Mouse (Mus musculus) bone marrow, adult 2 months (tissue): ENCODE measurements at regions not wholly inside any gene's neighbourhood (a gene's known extent, or its start where the extent isn't known, plus 50 kb on each side); places are given as distances from the start of the nearest gene placed in this dataset.

Experiments
- H3K27ac ChIP-seq: fragments of 200-500 bp; 2 replicates; pipeline ENCODE4 v1.5.1; 2012; ENCODE audit warnings: low read depth, mild to moderate bottlenecking, control low read depth, inconsistent platforms, low read length; ENCODE audit not compliant: control insufficient read depth, poor library complexity, insufficient read depth
- H3K4me1 ChIP-seq: fragments of 200-500 bp; 2 replicates; pipeline ENCODE4 v1.6.1; 2011; ENCODE audit warnings: low read length; ENCODE audit not compliant: control insufficient read depth, insufficient read depth
- H3K4me3 ChIP-seq: fragments of 200-500 bp; replicated peaks from 2 replicates; pipeline ENCODE3; 2011; ENCODE audit warnings: mild to moderate bottlenecking, low read depth, low read length, control low read depth; ENCODE audit not compliant: control insufficient read depth
- CTCF ChIP-seq: fragments of 200-500 bp; IDR thresholded peaks from 2 replicates; pipeline ENCODE4 v1.5.1; 2011; ENCODE audit warnings: low read length, control low read depth; ENCODE audit not compliant: control insufficient read depth, insufficient read depth
- POLR2A ChIP-seq: fragments of 200-500 bp; IDR thresholded peaks from 2 replicates; pipeline ENCODE4 v1.6.1; 2011; ENCODE audit warnings: low read depth, mild to moderate bottlenecking, control low read depth, low read length, borderline replicate concordance; ENCODE audit not compliant: control insufficient read depth
- WGBS: fragments of 180-500 bp; shearing (Covaris S2); methylation state at CpG from one replicate; pipeline ENCODE4 v1.1.7; 2018; 5-methylcytosine and 5-hydroxymethylcytosine counted together

DNA sequence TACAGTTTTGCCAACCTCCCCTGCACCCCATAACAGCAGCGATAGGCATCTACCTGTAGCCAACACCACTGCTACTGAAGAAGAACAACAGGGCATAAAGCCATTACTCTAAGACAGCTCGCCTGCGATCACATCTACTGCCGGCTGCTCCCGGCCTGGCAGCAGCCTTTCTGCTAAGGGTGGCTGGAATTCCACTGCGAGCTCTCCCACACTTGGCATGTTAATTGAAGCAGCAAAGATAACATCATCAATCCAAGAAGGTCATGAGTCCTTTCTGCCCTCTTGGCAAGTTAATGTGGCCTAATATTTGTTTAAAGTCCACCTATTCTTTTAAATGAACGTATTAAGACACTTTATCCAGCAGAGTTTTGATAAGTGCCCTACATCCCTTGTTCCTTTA, 196.1 kb downstream of the Ttc8 start:
- 90% methylated on average over 7 of the region's 7 CpGs for WGBS
- Histone ChIP-seq H3K4me3 (no peak overlapping the region), H3K27ac (no peak overlapping the region), H3K4me1 (no peaks in the 10 kb centered on the region)
- TF ChIP-seq POLR2A (no peak), CTCF (no peak)

GRCm38 (mm10) chr12:99118381-99119115, 198.2 kb downstream of the Ttc8 start:
- WGBS: 77% methylated on average over 12 of the region's 12 CpGs
- Histone ChIP-seq H3K27ac (no peak overlapping the region), H3K4me1 (no peaks in the 10 kb centered on the region), H3K4me3 (no peak overlapping the region)
- no peak for TF ChIP-seq POLR2A
- TF ChIP-seq CTCF: no peak

DNA sequence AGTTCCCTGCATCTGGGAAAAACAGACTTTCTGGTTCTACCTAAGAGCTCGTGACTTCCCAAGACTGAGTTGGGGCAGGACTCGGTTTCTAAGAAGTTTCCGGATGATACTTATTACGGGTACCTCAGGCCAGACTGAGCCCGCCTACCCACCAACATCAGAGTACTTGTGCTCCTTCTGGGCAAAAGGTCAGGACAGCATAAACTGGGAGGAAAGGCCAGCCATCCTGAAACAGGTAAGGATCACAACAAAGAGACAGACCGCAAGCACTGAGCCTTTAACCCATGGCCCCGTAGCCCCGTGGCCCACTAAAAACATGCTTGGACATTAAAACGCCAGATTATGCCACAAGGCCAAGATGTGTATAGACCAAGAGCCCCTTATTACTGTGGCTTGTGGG, 199.6 kb downstream of the Ttc8 start:
- no peak overlapping the region for H3K27ac ChIP-seq
- TF ChIP-seq CTCF (no peak), POLR2A (no peak)
- no peaks in the 10 kb centered on the region; the same call in 1 of the 2 replicates for H3K4me1 ChIP-seq
- 84% methylated on average over 9 of the region's 9 CpGs for WGBS
- H3K4me3 ChIP-seq: no peak overlapping the region

DNA sequence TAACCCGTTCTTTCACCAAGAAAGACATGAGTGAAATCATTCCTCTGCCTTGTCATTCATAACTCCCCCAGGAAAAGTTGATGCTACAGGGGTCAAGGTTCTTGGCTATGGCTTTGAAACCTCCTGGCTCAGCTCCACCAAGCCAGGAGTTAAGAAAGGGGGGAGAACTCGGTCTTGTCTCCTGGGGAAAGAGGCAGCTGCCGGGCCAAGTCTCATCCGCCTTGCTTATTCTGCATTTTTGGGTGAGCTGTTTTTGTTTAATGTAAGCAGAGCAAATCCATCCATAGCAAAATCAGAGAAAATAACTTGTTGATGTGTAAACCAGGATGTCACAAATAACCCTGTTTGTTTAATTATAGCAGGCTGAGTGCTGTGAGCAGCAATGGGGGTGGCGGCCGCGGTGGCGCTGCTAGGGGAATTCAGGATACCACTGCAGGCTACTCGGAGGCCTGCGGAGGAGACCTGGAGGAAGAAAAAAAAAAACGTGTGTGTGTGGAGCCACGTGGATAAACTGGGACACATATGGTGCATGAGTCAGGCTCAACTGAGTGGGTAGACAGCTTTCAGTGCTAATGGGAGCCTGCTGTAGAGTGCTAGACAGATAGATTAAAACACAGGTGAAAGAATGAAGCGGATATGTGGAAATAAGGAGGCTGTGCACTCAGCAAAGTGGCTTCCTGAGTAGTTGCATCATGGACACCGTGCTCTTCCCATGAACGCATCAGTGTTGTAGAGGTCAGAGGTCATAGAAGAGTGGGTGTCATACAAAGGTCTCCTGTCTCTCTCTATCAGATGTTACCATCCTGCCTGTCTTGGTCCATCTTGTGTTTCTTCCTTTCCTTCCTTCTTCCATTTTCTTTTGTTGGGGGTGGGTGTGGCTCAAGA, 203.5 kb downstream of the Ttc8 start:
- Histone ChIP-seq H3K4me1 (no peaks in the 10 kb centered on the region; the same call in 1 of the 2 replicates), H3K4me3 (no peak overlapping the region), H3K27ac (no peak overlapping the region)
- 68% methylated on average over 15 of the region's 15 CpGs for WGBS
- TF ChIP-seq POLR2A (no peak), CTCF (no peak)

DNA sequence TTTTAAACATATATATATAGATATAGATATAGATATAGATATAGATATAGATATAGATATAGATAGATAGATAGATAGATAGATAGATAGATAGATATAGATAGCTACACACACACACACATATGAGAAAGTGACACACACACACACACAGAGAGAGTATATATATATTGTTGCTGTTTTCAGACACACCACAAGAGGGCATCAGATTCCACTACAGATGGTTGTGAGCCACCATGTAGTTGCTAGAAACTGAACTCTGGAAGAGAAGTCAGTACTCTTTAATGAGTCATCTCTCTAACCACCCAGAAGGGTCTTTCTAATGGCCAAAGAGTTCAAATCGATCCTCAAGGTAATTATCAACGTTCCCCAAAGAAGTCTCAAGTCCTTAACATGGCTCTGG, 205.8 kb downstream of the Ttc8 start:
- Histone ChIP-seq H3K4me3 (no peak overlapping the region), H3K4me1 (no peaks in the 10 kb centered on the region; the same call in 1 of the 2 replicates), H3K27ac (no peak overlapping the region)
- TF ChIP-seq CTCF (no peak), POLR2A (no peak)
- WGBS: 94% methylated on average over 2 of the region's 2 CpGs
